Mouse (Mus musculus): Measurements from ENCODE around the gene Cldn12. TPM values are rescaled to one million over a fixed set of nuclear protein-coding genes. Genes with fewer than 3 reads are reported as not detected.

Cldn12 gene
- 0.79 to 2.1 TPM (median 1.2 TPM) in 4 replicates for total RNA-seq (2023)

GRCm38 (mm10) chr5:5514196-5515076 is at the start of gene Cldn12:
Cldn12 (minus strand) TSS chr5:5514958.

GRCm38 (mm10) chr5:5559079-5559740 is 44.5 kb upstream of the Cldn12 start, which contains the start of gene Gtpbp10:
Gtpbp10 (minus strand) TSS chr5:5559538.

GRCm38 (mm10) chr5:5479043-5479442 is 35.7 kb downstream of the Cldn12 start, which contains the start of gene 1700015F17Rik:
1700015F17Rik (minus strand) TSS chr5:5479143.

Other genes with a start within 250 kb of the Cldn12 start
- 0.40 to 3.6 TPM (median 1.0 TPM) in 4 replicates for gene Cdk14, start 94.6 kb downstream of the Cldn12 start, total RNA-seq (2023)
- not detected in 4 replicates for gene 1700015F17Rik, start 35.8 kb downstream of the Cldn12 start, total RNA-seq (2023)
- gene Gtpbp10, start 44.6 kb upstream of the Cldn12 start, total RNA-seq (2023) = 22.4 to 33.6 TPM (median 25.7 TPM) in 4 replicates
- not detected in 4 replicates for gene Gm8773, start 58.8 kb upstream of the Cldn12 start, total RNA-seq (2023)
- not detected in 4 replicates for gene Cfap69, start 149.3 kb upstream of the Cldn12 start, total RNA-seq (2023)
- not detected in 4 replicates for gene Steap2, start 179.6 kb upstream of the Cldn12 start, total RNA-seq (2023)
- gene Steap1, start 234.4 kb upstream of the Cldn12 start, total RNA-seq (2023) = not detected in 4 replicates